Mouse (Mus musculus) midbrain, embryonic 12.5 days (tissue): ENCODE measurements around the gene D17H6S53E. TPM values are rescaled to one million over a fixed set of nuclear protein-coding genes. Genes with fewer than 3 reads are reported as not detected.

Experiments
- ATAC-seq: fragments of 200-750 bp; cut with Nextera tagmentation; 2 replicates; pipeline ENCODE4 v1.8.0; 2017; ENCODE audit warnings: low read depth, moderate TSS enrichment, moderate library complexity; ENCODE audit not compliant: low FRiP score
- H3K27ac ChIP-seq: fragments of 300-500 bp; sonication (generic); replicated peaks from 2 replicates; pipeline ENCODE4 v1.5.1; 2016; ENCODE audit warnings: mild to moderate bottlenecking
- H3K27me3 ChIP-seq: fragments of 300-500 bp; sonication (generic); 2 replicates; pipeline ENCODE4 v1.6.1; 2016; ENCODE audit warnings: mild to moderate bottlenecking
- H3K36me3 ChIP-seq: fragments of 300-500 bp; sonication (generic); 2 replicates; pipeline ENCODE4 v1.6.1; 2016
- H3K4me1 ChIP-seq: fragments of 300-500 bp; sonication (generic); 2 replicates; pipeline ENCODE4 v1.6.1; 2016
- H3K4me2 ChIP-seq: fragments of 300-500 bp; sonication (generic); replicated peaks from 2 replicates; pipeline ENCODE4 v1.6.1; 2016; ENCODE audit warnings: mild to moderate bottlenecking, moderate library complexity
- H3K4me3 ChIP-seq: fragments of 300-500 bp; sonication (generic); 2 replicates; pipeline ENCODE4 v1.5.1; 2016; ENCODE audit warnings: mild to moderate bottlenecking
- H3K9ac ChIP-seq: fragments of 300-500 bp; sonication (generic); replicated peaks from 2 replicates; pipeline ENCODE4 v1.6.1; 2016; ENCODE audit warnings: mild to moderate bottlenecking, moderate library complexity
- H3K9me3 ChIP-seq: fragments of 300-500 bp; sonication (generic); 2 replicates; pipeline ENCODE4 v1.6.1; 2016; ENCODE audit warnings: mild to moderate bottlenecking
- WGBS: fragments of 180-500 bp; shearing (Covaris S2); methylation state at CpG from one replicate; pipeline ENCODE4 v1.1.7; 2016; 5-methylcytosine and 5-hydroxymethylcytosine counted together
- polyA plus RNA-seq: library from polyadenylated mRNA; unstranded; fragments of >200 nt; fragmentation: Nextera tagmentation; extraction: Ambion mirVana; gene quantifications from 2 replicates; pipeline ENCODE4 v1.2.1, GENCODE M21; 2016

Gene D17H6S53E
- polyA plus RNA-seq, 1 experiment from 2014 or later = 9.1 TPM

- Histone ChIP-seq H3K4me3 (no peak overlapping the region), H3K27ac (no peak overlapping the region), H3K9ac (no peak overlapping the region), H3K36me3 (peaks cover 100% of the 10 kb centered on the region), H3K4me1 (peaks cover 6% of the 10 kb centered on the region), H3K4me2 (no peak overlapping the region), H3K27me3 (no peaks in the 10 kb centered on the region), H3K9me3 (no peaks in the 10 kb centered on the region)
- WGBS = 95% methylated on average over 8 of the region's 8 CpGs
- no peak for ATAC-seq
Measured at GRCm38 (mm10) chr17:35157254-35157653, 31.1 kb downstream of the D17H6S53E start.

- WGBS = 91% methylated on average over 8 of the region's 8 CpGs
- ATAC-seq = no peak
Measured at GRCm38 (mm10) chr17:35157661-35158175, 31.5 kb downstream of the D17H6S53E start.

GRCm38 (mm10) chr17:35158850-35159593 is 32.8 kb downstream of the D17H6S53E start:
- H3K4me3 ChIP-seq = no peak overlapping the region
- peaks cover 18% of the 10 kb centered on the region for H3K4me1 ChIP-seq
- WGBS = 92% methylated on average over 16 of the region's 16 CpGs
- H3K4me2 ChIP-seq = no peak overlapping the region
- H3K27me3 ChIP-seq = no peaks in the 10 kb centered on the region
- H3K36me3 ChIP-seq = peaks cover 82% of the 10 kb centered on the region
- no peak for ATAC-seq
- H3K9ac ChIP-seq = no peak overlapping the region
- no peak overlapping the region for H3K27ac ChIP-seq
- no peaks in the 10 kb centered on the region for H3K9me3 ChIP-seq

More at GRCm38 (mm10) chr17:35157661-35158175, 31.5 kb downstream of the D17H6S53E start:
- Histone ChIP-seq H3K36me3 (peaks cover 95% of the 10 kb centered on the region), H3K4me3 (no peak overlapping the region), H3K4me2 (no peak overlapping the region), H3K4me1 (peaks cover 11% of the 10 kb centered on the region), H3K27ac (no peak overlapping the region), H3K9ac (no peak overlapping the region), H3K9me3 (no peaks in the 10 kb centered on the region), H3K27me3 (no peaks in the 10 kb centered on the region)

GRCm38 (mm10) chr17:35159638-35160037 is 33.5 kb downstream of the D17H6S53E start:
- Histone ChIP-seq H3K4me3 (no peak overlapping the region), H3K36me3 (peaks cover 76% of the 10 kb centered on the region), H3K27ac (no peak overlapping the region), H3K4me2 (no peak overlapping the region), H3K4me1 (peaks cover 18% of the 10 kb centered on the region), H3K9ac (no peak overlapping the region), H3K9me3 (no peaks in the 10 kb centered on the region), H3K27me3 (no peaks in the 10 kb centered on the region)
- 91% methylated on average over 7 of the region's 7 CpGs for WGBS
- no peak for ATAC-seq

- no peak for ATAC-seq
- Histone ChIP-seq H3K4me2 (no peak overlapping the region), H3K27ac (no peak overlapping the region), H3K36me3 (peaks cover 58% of the 10 kb centered on the region), H3K27me3 (no peaks in the 10 kb centered on the region), H3K4me1 (peaks cover 26% of the 10 kb centered on the region), H3K9ac (no peak overlapping the region), H3K4me3 (peak overlapping the region; percentile 99; the same call in 1 of the 2 replicates), H3K9me3 (no peaks in the 10 kb centered on the region)
- WGBS = 89% methylated on average over 11 of the region's 11 CpGs
Measured at GRCm38 (mm10) chr17:35161421-35161820, 35.2 kb downstream of the D17H6S53E start.

GRCm38 (mm10) chr17:35162121-35162520 is 35.9 kb downstream of the D17H6S53E start:
- Histone ChIP-seq H3K9ac (peak overlapping the region; percentile 100), H3K9me3 (no peaks in the 10 kb centered on the region), H3K4me2 (peak overlapping the region; percentile 77), H3K36me3 (peaks cover 51% of the 10 kb centered on the region), H3K4me1 (peaks cover 29% of the 10 kb centered on the region), H3K27ac (no peak overlapping the region), H3K4me3 (peak overlapping the region; percentile 99), H3K27me3 (no peaks in the 10 kb centered on the region)
- no peak for ATAC-seq
- 79% methylated on average over 14 of the region's 14 CpGs for WGBS

- peak overlapping the region; percentile 100 for H3K9ac ChIP-seq
- ATAC-seq = no peak
- H3K36me3 ChIP-seq = peaks cover 45% of the 10 kb centered on the region
- WGBS = 57% methylated on average over 12 of the region's 12 CpGs
- peaks cover 29% of the 10 kb centered on the region for H3K4me1 ChIP-seq
- H3K4me3 ChIP-seq = peak overlapping the region; percentile 99
- H3K27me3 ChIP-seq = no peaks in the 10 kb centered on the region
- H3K27ac ChIP-seq = peak overlapping the region; percentile 16; the same call in 1 of the 2 replicates
- H3K9me3 ChIP-seq = no peaks in the 10 kb centered on the region
- peak overlapping the region; percentile 77 for H3K4me2 ChIP-seq
Measured at GRCm38 (mm10) chr17:35162730-35163129, 36.6 kb downstream of the D17H6S53E start.

- H3K4me3 ChIP-seq = peak overlapping the region; percentile 99
- peaks cover 29% of the 10 kb centered on the region for H3K4me1 ChIP-seq
- H3K4me2 ChIP-seq = peak overlapping the region; percentile 77
- 15% methylated on average over 8 of the region's 8 CpGs for WGBS
- H3K9ac ChIP-seq = peak overlapping the region; percentile 100
- H3K27ac ChIP-seq = peak overlapping the region; percentile 97
- ATAC-seq = no peak
- no peaks in the 10 kb centered on the region for H3K27me3 ChIP-seq
- H3K9me3 ChIP-seq = no peaks in the 10 kb centered on the region
- H3K36me3 ChIP-seq = peaks cover 37% of the 10 kb centered on the region
Measured at GRCm38 (mm10) chr17:35163326-35164081, 37.3 kb downstream of the D17H6S53E start.

- whole genome bisulfite sequencing = 0% methylated on average over 25 of the region's 28 CpGs
- H3K4me2 ChIP-seq = peak overlapping the region; percentile 77
- ATAC-seq = no peak
- H3K9me3 ChIP-seq = no peaks in the 10 kb centered on the region
- peak overlapping the region; percentile 99 for H3K4me3 ChIP-seq
- peaks cover 30% of the 10 kb centered on the region for H3K36me3 ChIP-seq
- H3K27ac ChIP-seq = peak overlapping the region; percentile 97
- peaks cover 30% of the 10 kb centered on the region for H3K4me1 ChIP-seq
- H3K27me3 ChIP-seq = no peaks in the 10 kb centered on the region
- peak overlapping the region; percentile 100 for H3K9ac ChIP-seq
Measured at GRCm38 (mm10) chr17:35164218-35164567, 38.0 kb downstream of the D17H6S53E start.

- peaks cover 30% of the 10 kb centered on the region for H3K4me1 ChIP-seq
- peak within 1 kb of the TSS; percentile 97 for H3K27ac ChIP-seq
- H3K27me3 ChIP-seq = no peaks in the 10 kb centered on the region
- peaks cover 24% of the 10 kb centered on the region for H3K36me3 ChIP-seq
- WGBS = under 1% methylated on average over 64 of the region's 89 CpGs
- H3K4me2 ChIP-seq = peak within 1 kb of the TSS; percentile 77
- peak within 1 kb of the TSS; percentile 99 for H3K4me3 ChIP-seq
- peak; percentile 93 for ATAC-seq
- no peaks in the 10 kb centered on the region for H3K9me3 ChIP-seq
- H3K9ac ChIP-seq = peak within 1 kb of the TSS; percentile 100
Measured at GRCm38 (mm10) chr17:35164568-35165450, 38.6 kb downstream of the D17H6S53E start, which contains the start of gene Prrc2a. Prrc2a (minus strand) TSS chr17:35164897.

- H3K27ac ChIP-seq = peak overlapping the region; percentile 97
- peaks cover 30% of the 10 kb centered on the region for H3K4me1 ChIP-seq
- H3K9me3 ChIP-seq = no peaks in the 10 kb centered on the region
- 24% methylated on average over 12 of the region's 12 CpGs for WGBS
- peak overlapping the region; percentile 68 for H3K9ac ChIP-seq
- ATAC-seq = peak; percentile 85; the same call in 1 of the 2 replicates
- peak overlapping the region; percentile 77 for H3K4me2 ChIP-seq
- peaks cover 16% of the 10 kb centered on the region for H3K36me3 ChIP-seq
- peak overlapping the region; percentile 99 for H3K4me3 ChIP-seq
- no peaks in the 10 kb centered on the region for H3K27me3 ChIP-seq
Measured at GRCm38 (mm10) chr17:35165451-35166155, 39.4 kb downstream of the D17H6S53E start.
